Mouse (Mus musculus) midbrain, embryonic 10.5 days (tissue): ENCODE measurements around the gene Mei1. TPM values are rescaled to one million over a fixed set of nuclear protein-coding genes. Genes with fewer than 3 reads are reported as not detected.

Source experiments
- DNase-seq: peaks from one replicate; pipeline ENCODE4 v3.0.0-alpha.2; 2017; ENCODE audit warnings: low spot score
- H3K27ac ChIP-seq: fragments of 300-500 bp; sonication (generic); replicated peaks from 2 replicates; pipeline ENCODE4 v1.5.1; 2016; ENCODE audit warnings: mild to moderate bottlenecking
- H3K27me3 ChIP-seq: fragments of 300-500 bp; sonication (generic); 2 replicates; pipeline ENCODE4 v1.6.1; 2016; ENCODE audit warnings: low read depth, mild to moderate bottlenecking; ENCODE audit not compliant: poor library complexity, severe bottlenecking
- H3K36me3 ChIP-seq: fragments of 300-500 bp; sonication (generic); 2 replicates; pipeline ENCODE4 v1.6.1; 2016; ENCODE audit warnings: mild to moderate bottlenecking, moderate library complexity
- H3K4me1 ChIP-seq: fragments of 300-500 bp; sonication (generic); 2 replicates; pipeline ENCODE4 v1.6.1; 2016
- H3K4me3 ChIP-seq: fragments of 300-500 bp; sonication (generic); 2 replicates; pipeline ENCODE4 v1.5.1; 2016; ENCODE audit warnings: mild to moderate bottlenecking, moderate library complexity
- H3K9me3 ChIP-seq: fragments of 300-500 bp; sonication (generic); replicated peaks from 2 replicates; pipeline ENCODE4 v1.6.1; 2016; ENCODE audit warnings: mild to moderate bottlenecking
- WGBS: fragments of 180-500 bp; shearing (Covaris S2); methylation state at CpG from one replicate; pipeline ENCODE4 v1.1.7; 2016; 5-methylcytosine and 5-hydroxymethylcytosine counted together
- polyA plus RNA-seq: library from polyadenylated mRNA; unstranded; fragments of >200 nt; fragmentation: Nextera tagmentation; extraction: Ambion mirVana; gene quantifications from 2 replicates; pipeline ENCODE4 v1.2.1, GENCODE M21; 2016

The Mei1 gene
- polyA plus RNA-seq, 1 experiment from 2014 or later = 0.10 TPM

- no peaks in the 10 kb centered on the region for H3K9me3 ChIP-seq
- H3K4me3 ChIP-seq = peak within 1 kb of the TSS; percentile 100
- H3K36me3 ChIP-seq = peaks cover 25% of the 10 kb centered on the region
- peak; percentile 90 for DNase-seq
- no peaks in the 10 kb centered on the region for H3K27me3 ChIP-seq
- peaks cover 15% of the 10 kb centered on the region for H3K4me1 ChIP-seq
- H3K27ac ChIP-seq = peak within 1 kb of the TSS; percentile 93
- WGBS = under 1% methylated on average over 74 of the region's 74 CpGs
These were observed 22.5 kb upstream of the Mei1 start, which contains the start of gene Snu13 for GRCm38 (mm10) chr15:82047080-82047883. Snu13 (minus strand) TSS chr15:82047598.

- H3K4me3 ChIP-seq = no peak overlapping the region
- H3K27me3 ChIP-seq = no peaks in the 10 kb centered on the region
- H3K36me3 ChIP-seq = no peaks in the 10 kb centered on the region
- no peaks in the 10 kb centered on the region for H3K9me3 ChIP-seq
- 62% methylated on average over 5 of the region's 5 CpGs for WGBS
- no peak for DNase-seq
- no peak overlapping the region for H3K27ac ChIP-seq
- H3K4me1 ChIP-seq = no peaks in the 10 kb centered on the region
These were observed 17.3 kb upstream of the Mei1 start for GRCm38 (mm10) chr15:82052544-82052943.

- 80% methylated on average over 1 of the region's 1 CpGs for WGBS
These were observed 11.0 kb upstream of the Mei1 start, which contains the start of gene 4930407I10Rik for GRCm38 (mm10) chr15:82058719-82059201. 4930407I10Rik (plus strand) TSS chr15:82059151.

DNA sequence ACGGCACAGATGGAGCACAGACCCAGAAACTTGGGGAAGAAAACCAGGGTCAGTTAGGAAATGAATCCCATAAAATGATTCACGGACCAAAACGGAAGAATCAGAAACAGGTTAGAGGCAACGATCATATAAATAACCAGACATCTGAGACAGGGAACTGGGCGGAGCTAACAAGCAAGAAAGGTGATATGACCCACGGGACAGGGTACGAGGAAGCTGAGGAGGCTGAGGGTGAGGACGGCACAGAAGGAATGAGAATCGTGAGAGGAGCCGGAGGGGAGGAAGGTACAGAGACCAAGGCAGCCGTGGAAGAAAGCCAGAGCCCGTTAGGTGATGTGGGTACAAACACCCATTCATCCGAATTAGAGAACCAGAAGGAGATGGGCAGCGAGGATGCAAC, 5.9 kb upstream of the Mei1 start:
- no peaks in the 10 kb centered on the region for H3K4me1 ChIP-seq
- no peak overlapping the region for H3K27ac ChIP-seq
- no peaks in the 10 kb centered on the region for H3K9me3 ChIP-seq
- H3K4me3 ChIP-seq = no peak overlapping the region
- H3K36me3 ChIP-seq = no peaks in the 10 kb centered on the region
- peaks cover 52% of the 10 kb centered on the region for H3K27me3 ChIP-seq
- WGBS = 77% methylated on average over 14 of the region's 14 CpGs
- DNase-seq = no peak

More at GRCm38 (mm10) chr15:82058719-82059201, 11.0 kb upstream of the Mei1 start, which contains the start of gene 4930407I10Rik:
- Histone ChIP-seq H3K36me3 (no peaks in the 10 kb centered on the region), H3K4me1 (no peaks in the 10 kb centered on the region), H3K9me3 (no peaks in the 10 kb centered on the region), H3K4me3 (no peak within 1 kb of the TSS), H3K27ac (no peak within 1 kb of the TSS), H3K27me3 (peaks cover 16% of the 10 kb centered on the region)
- no peak for DNase-seq

- 21% methylated on average over 7 of the region's 7 CpGs for WGBS
- Histone ChIP-seq H3K36me3 (no peaks in the 10 kb centered on the region), H3K27me3 (peaks cover 68% of the 10 kb centered on the region), H3K4me3 (no peak overlapping the region), H3K4me1 (peaks cover 6% of the 10 kb centered on the region), H3K9me3 (0 out of 2 replicates have a peak, but pooled peaks cover 6% of the 10 kb centered on the region), H3K27ac (no peak overlapping the region)
- peak; percentile 67 for DNase-seq
These were observed 4.3 kb upstream of the Mei1 start for GRCm38 (mm10) chr15:82065511-82065910.

- Histone ChIP-seq H3K4me3 (no peak overlapping the region), H3K27me3 (peaks cover 49% of the 10 kb centered on the region), H3K9me3 (0 out of 2 replicates have a peak, but pooled peaks cover 6% of the 10 kb centered on the region), H3K4me1 (peaks cover 6% of the 10 kb centered on the region), H3K27ac (no peak overlapping the region), H3K36me3 (no peaks in the 10 kb centered on the region)
- no peak for DNase-seq
- WGBS = 92% methylated on average over 26 of the region's 26 CpGs
These were observed 2.1 kb downstream of the Mei1 start for GRCm38 (mm10) chr15:82071816-82072469.

DNA sequence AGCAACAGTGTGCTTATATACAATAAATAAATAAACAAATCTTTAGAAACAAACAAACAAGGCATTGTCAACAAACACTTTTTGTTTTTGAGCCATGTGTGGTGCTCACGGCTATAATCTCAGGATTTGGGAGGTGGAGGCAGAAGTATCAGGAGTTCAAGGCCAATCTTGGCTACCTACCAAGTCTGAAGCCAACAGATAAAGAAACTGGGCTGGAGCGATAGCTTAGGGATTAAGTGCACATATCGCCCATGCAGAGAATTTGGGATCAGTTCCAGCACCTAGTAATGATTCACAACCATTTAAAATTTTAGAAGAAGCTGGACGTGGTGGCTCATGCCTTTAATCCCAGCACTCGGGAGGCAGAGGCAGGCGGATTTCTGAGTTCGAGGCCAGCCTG, 3.7 kb downstream of the Mei1 start:
- Histone ChIP-seq H3K27ac (no peak overlapping the region), H3K36me3 (no peaks in the 10 kb centered on the region), H3K9me3 (0 out of 2 replicates have a peak, but pooled peaks cover 6% of the 10 kb centered on the region), H3K4me1 (peaks cover 6% of the 10 kb centered on the region), H3K27me3 (peaks cover 42% of the 10 kb centered on the region), H3K4me3 (no peak overlapping the region)
- no peak for DNase-seq
- 94% methylated on average over 7 of the region's 7 CpGs for WGBS

DNA sequence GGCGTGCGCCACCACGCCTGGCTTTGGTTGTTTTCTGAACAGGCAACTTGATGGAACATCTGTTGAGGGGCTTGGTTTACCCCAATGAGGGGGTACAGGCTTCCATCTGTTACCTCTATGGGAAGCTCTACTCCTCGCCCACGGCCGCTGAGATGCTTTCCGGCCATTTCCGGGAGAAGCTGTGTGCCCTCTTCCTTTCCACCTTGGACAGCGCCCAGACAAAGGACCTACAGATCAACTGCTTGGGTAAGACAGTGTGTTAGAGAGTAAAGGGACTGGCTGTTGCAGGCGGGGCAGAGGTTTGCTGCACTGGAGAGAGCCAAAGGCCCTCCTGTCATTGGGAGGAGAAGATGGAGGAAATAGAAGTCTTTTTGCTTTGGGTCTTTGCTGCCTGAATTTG, 10.1 kb downstream of the Mei1 start:
- Histone ChIP-seq H3K36me3 (no peaks in the 10 kb centered on the region), H3K4me1 (no peaks in the 10 kb centered on the region), H3K27me3 (no peaks in the 10 kb centered on the region), H3K27ac (no peak overlapping the region), H3K9me3 (no peaks in the 10 kb centered on the region), H3K4me3 (no peak overlapping the region)
- 69% methylated on average over 10 of the region's 10 CpGs for WGBS
- DNase-seq = no peak

DNA sequence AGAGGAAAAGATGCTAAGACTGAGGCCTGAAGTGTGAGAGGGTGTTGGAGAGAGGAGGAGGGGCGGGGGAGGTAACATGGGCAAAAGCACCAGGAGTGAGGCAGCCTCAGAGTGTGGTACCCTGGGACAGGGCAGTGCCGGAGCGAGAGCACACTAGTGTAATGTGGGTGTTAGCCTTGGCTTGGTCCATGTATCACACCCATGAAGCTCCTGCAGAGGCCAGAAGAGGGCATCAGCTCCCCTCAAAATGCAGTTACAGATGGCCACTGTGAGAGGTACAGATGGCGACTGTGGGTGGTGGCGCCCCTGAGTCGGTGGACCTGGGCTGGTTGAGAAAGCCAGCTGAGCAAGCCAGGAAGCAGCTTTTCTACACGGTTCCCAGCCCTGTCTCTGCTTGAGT, 11.4 kb downstream of the Mei1 start:
- H3K36me3 ChIP-seq = no peaks in the 10 kb centered on the region
- H3K4me1 ChIP-seq = no peaks in the 10 kb centered on the region
- no peak overlapping the region for H3K4me3 ChIP-seq
- DNase-seq = peak; percentile 53
- no peaks in the 10 kb centered on the region for H3K9me3 ChIP-seq
- H3K27me3 ChIP-seq = no peaks in the 10 kb centered on the region; the same call in 1 of the 2 replicates
- peak overlapping the region; percentile 38; the same call in 1 of the 2 replicates for H3K27ac ChIP-seq
- 44% methylated on average over 7 of the region's 7 CpGs for WGBS

DNA sequence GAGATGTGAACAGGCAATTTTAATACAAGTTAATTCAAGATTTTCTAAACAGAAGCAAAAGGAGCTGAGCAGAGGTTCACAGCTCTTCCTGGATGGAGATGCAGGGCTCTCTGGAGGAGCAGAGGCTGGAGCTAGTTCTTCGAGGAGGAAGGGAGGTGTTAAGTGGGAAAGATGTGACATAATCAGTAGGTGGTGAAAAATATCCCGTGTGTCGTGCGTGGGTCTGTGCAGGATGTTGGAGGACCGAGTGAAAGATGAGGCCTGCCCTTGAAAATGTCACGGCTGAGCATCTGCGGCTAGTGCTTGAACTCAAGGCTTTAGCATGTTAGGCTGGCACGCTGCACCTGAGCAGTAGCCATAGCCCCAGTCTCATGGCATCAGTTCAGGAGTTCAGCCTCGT, 15.8 kb downstream of the Mei1 start:
- H3K4me3 ChIP-seq = no peak overlapping the region
- H3K4me1 ChIP-seq = peaks cover 4% of the 10 kb centered on the region
- peaks cover 7% of the 10 kb centered on the region; the same call in 1 of the 2 replicates for H3K27me3 ChIP-seq
- H3K36me3 ChIP-seq = no peaks in the 10 kb centered on the region
- H3K9me3 ChIP-seq = no peaks in the 10 kb centered on the region
- H3K27ac ChIP-seq = no peak overlapping the region
- DNase-seq = no peak
- 86% methylated on average over 9 of the region's 9 CpGs for WGBS

DNA sequence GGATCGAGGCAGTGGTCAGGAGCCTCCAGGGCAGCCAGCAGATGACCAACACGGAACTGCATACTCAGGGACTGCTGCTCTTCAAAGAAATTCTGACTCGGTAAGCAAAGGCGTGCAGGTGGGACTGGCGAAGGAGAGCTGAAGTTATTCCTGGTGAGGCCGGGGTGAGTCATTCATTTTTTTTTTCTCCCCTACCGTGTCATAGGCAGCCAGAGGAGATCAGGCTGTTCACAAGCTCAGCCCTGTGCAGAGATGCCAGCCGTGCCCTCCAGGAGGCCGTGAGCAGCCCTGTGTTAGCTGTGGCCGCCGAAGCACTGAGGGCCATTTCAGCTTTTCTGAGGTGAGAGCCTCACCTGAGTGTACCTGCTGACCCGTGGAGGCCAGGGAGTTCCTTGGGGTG, 16.3 kb downstream of the Mei1 start:
- H3K27me3 ChIP-seq = peaks cover 7% of the 10 kb centered on the region; the same call in 1 of the 2 replicates
- no peaks in the 10 kb centered on the region for H3K36me3 ChIP-seq
- H3K27ac ChIP-seq = no peak overlapping the region
- no peak for DNase-seq
- 82% methylated on average over 12 of the region's 12 CpGs for WGBS
- peaks cover 4% of the 10 kb centered on the region for H3K4me1 ChIP-seq
- no peak overlapping the region for H3K4me3 ChIP-seq
- H3K9me3 ChIP-seq = no peaks in the 10 kb centered on the region

GRCm38 (mm10) chr15:82087266-82087665, 17.5 kb downstream of the Mei1 start:
- peak; percentile 24 for DNase-seq
- no peaks in the 10 kb centered on the region for H3K9me3 ChIP-seq
- H3K4me1 ChIP-seq = peaks cover 4% of the 10 kb centered on the region
- H3K36me3 ChIP-seq = no peaks in the 10 kb centered on the region
- WGBS = 16% methylated on average over 8 of the region's 10 CpGs
- no peak overlapping the region for H3K27ac ChIP-seq
- H3K27me3 ChIP-seq = peaks cover 7% of the 10 kb centered on the region; the same call in 1 of the 2 replicates
- no peak overlapping the region for H3K4me3 ChIP-seq
